Mouse (Mus musculus) bone marrow, adult 2 months (tissue): Measurements from ENCODE around the gene Gsdme.

Experiments
- CTCF ChIP-seq: fragments of 200-500 bp; IDR thresholded peaks from 2 replicates; pipeline ENCODE4 v1.5.1; 2011; ENCODE audit warnings: low read length, control low read depth; ENCODE audit not compliant: control insufficient read depth, insufficient read depth
- POLR2A ChIP-seq: fragments of 200-500 bp; IDR thresholded peaks from 2 replicates; pipeline ENCODE4 v1.6.1; 2011; ENCODE audit warnings: low read depth, mild to moderate bottlenecking, control low read depth, low read length, borderline replicate concordance; ENCODE audit not compliant: control insufficient read depth

DNA sequence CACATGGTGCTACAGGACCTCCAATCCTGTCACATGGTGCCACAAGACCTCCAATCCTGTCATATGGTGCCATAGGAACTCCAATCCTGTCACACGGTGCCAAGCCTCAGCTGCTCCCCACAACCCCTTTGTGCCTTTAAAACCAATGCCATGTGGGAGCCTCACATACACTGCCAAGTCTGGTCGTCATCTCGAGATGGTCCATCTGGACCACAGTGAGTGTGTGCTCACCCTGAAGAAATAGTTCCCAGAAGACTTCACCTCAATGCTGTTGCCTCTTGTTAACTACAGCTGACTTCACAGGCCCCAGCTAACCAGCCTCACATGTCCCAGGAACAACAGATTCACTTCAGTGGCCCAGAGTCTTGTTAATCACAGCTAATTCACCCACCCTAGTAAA is 23.2 kb upstream of the Gsdme start:
- TF ChIP-seq POLR2A (no peak), CTCF (no peak)
